Mouse (Mus musculus): ENCODE results near the gene Btf3. TPM values are rescaled to one million over a fixed set of nuclear protein-coding genes. Genes with fewer than 3 reads are reported as not detected.

The Btf3 gene
- 1,083 and 1,169 TPM in 2 replicates for polyA plus RNA-seq (2011; ENCODE audit: insufficient read depth, insufficient read length, low read depth, missing spikeins)

GRCm38 (mm10) chr13:98316480-98317245 is at the start of gene Btf3:
TSS of gene Btf3 (minus strand) at chr13:98317006.
- Histone ChIP-seq H3K4me3 (ENCODE audit: low read depth, low read length) (peak within 1 kb of the TSS; percentile 89), H3K9me3 (replicated peaks; ENCODE audit: control insufficient read depth, insufficient read depth, low read length, poor library complexity, severe bottlenecking) (no peaks in the 10 kb centered on the region), H3K27ac (ENCODE audit: insufficient read depth, low read length) (peak within 1 kb of the TSS; percentile 90), H3K36me3 (ENCODE audit: control insufficient read depth, insufficient read depth, low read length, poor library complexity, severe bottlenecking) (peaks cover 37% of the 10 kb centered on the region), H3K9ac (ENCODE audit: low read depth, poor library complexity, severe bottlenecking) (peak within 1 kb of the TSS; percentile 100), H3K27me3 (ENCODE audit: control insufficient read depth, insufficient read depth, low read length, poor library complexity, severe bottlenecking) (no peaks in the 10 kb centered on the region), H3K4me1 (ENCODE audit: control insufficient read depth, insufficient read depth, low read length) (no peaks in the 10 kb centered on the region)
- TF ChIP-seq EP300 (IDR thresholded peaks at IDR 0.05; ENCODE audit: insufficient read depth, low read depth, low read length) (no peak), CTCF (IDR thresholded peaks at IDR 0.05; ENCODE audit: low read depth, low read length) (no peak), POLR2A (IDR thresholded peaks at IDR 0.05; ENCODE audit: insufficient read depth, low read length) (no peak)

GRCm38 (mm10) chr13:98365766-98366421 is 49.1 kb upstream of the Btf3 start:
- H3K4me1 ChIP-seq (ENCODE audit: control insufficient read depth, insufficient read depth, low read length), result no peaks in the 10 kb centered on the region
- peaks cover 49% of the 10 kb centered on the region for H3K27me3 ChIP-seq (ENCODE audit: control insufficient read depth, insufficient read depth, low read length, poor library complexity, severe bottlenecking)
- H3K9me3 ChIP-seq (replicated peaks; ENCODE audit: control insufficient read depth, insufficient read depth, low read length, poor library complexity, severe bottlenecking), result no peaks in the 10 kb centered on the region
- peak overlapping the region; percentile 56 for H3K4me3 ChIP-seq (ENCODE audit: low read depth, low read length)
- no peaks in the 10 kb centered on the region for H3K36me3 ChIP-seq (ENCODE audit: control insufficient read depth, insufficient read depth, low read length, poor library complexity, severe bottlenecking)
- H3K9ac ChIP-seq (ENCODE audit: low read depth, poor library complexity, severe bottlenecking), result peak overlapping the region; percentile 59
- TF ChIP-seq EP300 (IDR thresholded peaks at IDR 0.05; ENCODE audit: insufficient read depth, low read depth, low read length) (no peak), CTCF (IDR thresholded peaks at IDR 0.05; ENCODE audit: low read depth, low read length) (no peak), POLR2A (IDR thresholded peaks at IDR 0.05; ENCODE audit: insufficient read depth, low read length) (no peak)
- H3K27ac ChIP-seq (ENCODE audit: insufficient read depth, low read length), result no peak overlapping the region

GRCm38 (mm10) chr13:98365081-98365480 is 48.3 kb upstream of the Btf3 start:
- no peaks in the 10 kb centered on the region for H3K36me3 ChIP-seq (ENCODE audit: control insufficient read depth, insufficient read depth, low read length, poor library complexity, severe bottlenecking)
- no peak overlapping the region for H3K9ac ChIP-seq (ENCODE audit: low read depth, poor library complexity, severe bottlenecking)
- no peak overlapping the region for H3K27ac ChIP-seq (ENCODE audit: insufficient read depth, low read length)
- no peaks in the 10 kb centered on the region for H3K4me1 ChIP-seq (ENCODE audit: control insufficient read depth, insufficient read depth, low read length)
- peaks cover 55% of the 10 kb centered on the region for H3K27me3 ChIP-seq (ENCODE audit: control insufficient read depth, insufficient read depth, low read length, poor library complexity, severe bottlenecking)
- no peak overlapping the region for H3K4me3 ChIP-seq (ENCODE audit: low read depth, low read length)
- H3K9me3 ChIP-seq (replicated peaks; ENCODE audit: control insufficient read depth, insufficient read depth, low read length, poor library complexity, severe bottlenecking), result no peaks in the 10 kb centered on the region
- TF ChIP-seq POLR2A (IDR thresholded peaks at IDR 0.05; ENCODE audit: insufficient read depth, low read length) (no peak), EP300 (IDR thresholded peaks at IDR 0.05; ENCODE audit: insufficient read depth, low read depth, low read length) (no peak), CTCF (IDR thresholded peaks at IDR 0.05; ENCODE audit: low read depth, low read length) (no peak)

- Histone ChIP-seq H3K36me3 (ENCODE audit: control insufficient read depth, insufficient read depth, low read length, poor library complexity, severe bottlenecking) (no peaks in the 10 kb centered on the region), H3K4me1 (ENCODE audit: control insufficient read depth, insufficient read depth, low read length) (no peaks in the 10 kb centered on the region), H3K27me3 (ENCODE audit: control insufficient read depth, insufficient read depth, low read length, poor library complexity, severe bottlenecking) (peaks cover 64% of the 10 kb centered on the region), H3K9me3 (replicated peaks; ENCODE audit: control insufficient read depth, insufficient read depth, low read length, poor library complexity, severe bottlenecking) (no peaks in the 10 kb centered on the region), H3K4me3 (ENCODE audit: low read depth, low read length) (no peak overlapping the region), H3K27ac (ENCODE audit: insufficient read depth, low read length) (no peak overlapping the region), H3K9ac (ENCODE audit: low read depth, poor library complexity, severe bottlenecking) (no peak overlapping the region)
- TF ChIP-seq POLR2A (IDR thresholded peaks at IDR 0.05; ENCODE audit: insufficient read depth, low read length), result no peak
- no peak for TF ChIP-seq CTCF (IDR thresholded peaks at IDR 0.05; ENCODE audit: low read depth, low read length)
- no peak for TF ChIP-seq EP300 (IDR thresholded peaks at IDR 0.05; ENCODE audit: insufficient read depth, low read depth, low read length)
These were observed 46.2 kb upstream of the Btf3 start for GRCm38 (mm10) chr13:98363046-98363445.

GRCm38 (mm10) chr13:98361161-98361560 is 44.4 kb upstream of the Btf3 start:
- no peak overlapping the region for H3K4me3 ChIP-seq (ENCODE audit: low read depth, low read length)
- H3K27ac ChIP-seq (ENCODE audit: insufficient read depth, low read length), result no peak overlapping the region
- no peak for TF ChIP-seq EP300 (IDR thresholded peaks at IDR 0.05; ENCODE audit: insufficient read depth, low read depth, low read length)
- no peak for TF ChIP-seq CTCF (IDR thresholded peaks at IDR 0.05; ENCODE audit: low read depth, low read length)
- TF ChIP-seq POLR2A (IDR thresholded peaks at IDR 0.05; ENCODE audit: insufficient read depth, low read length), result no peak
- H3K9ac ChIP-seq (ENCODE audit: low read depth, poor library complexity, severe bottlenecking), result no peak overlapping the region
- H3K9me3 ChIP-seq (replicated peaks; ENCODE audit: control insufficient read depth, insufficient read depth, low read length, poor library complexity, severe bottlenecking), result no peaks in the 10 kb centered on the region
- peaks cover 62% of the 10 kb centered on the region for H3K27me3 ChIP-seq (ENCODE audit: control insufficient read depth, insufficient read depth, low read length, poor library complexity, severe bottlenecking)
- no peaks in the 10 kb centered on the region for H3K4me1 ChIP-seq (ENCODE audit: control insufficient read depth, insufficient read depth, low read length)
- no peaks in the 10 kb centered on the region for H3K36me3 ChIP-seq (ENCODE audit: control insufficient read depth, insufficient read depth, low read length, poor library complexity, severe bottlenecking)

- H3K9me3 ChIP-seq (replicated peaks; ENCODE audit: control insufficient read depth, insufficient read depth, low read length, poor library complexity, severe bottlenecking), result no peaks in the 10 kb centered on the region
- H3K27ac ChIP-seq (ENCODE audit: insufficient read depth, low read length), result no peak overlapping the region
- H3K9ac ChIP-seq (ENCODE audit: low read depth, poor library complexity, severe bottlenecking), result no peak overlapping the region
- H3K36me3 ChIP-seq (ENCODE audit: control insufficient read depth, insufficient read depth, low read length, poor library complexity, severe bottlenecking), result no peaks in the 10 kb centered on the region
- H3K27me3 ChIP-seq (ENCODE audit: control insufficient read depth, insufficient read depth, low read length, poor library complexity, severe bottlenecking), result peaks cover 63% of the 10 kb centered on the region
- TF ChIP-seq CTCF (IDR thresholded peaks at IDR 0.05; ENCODE audit: low read depth, low read length), result no peak
- no peak for TF ChIP-seq POLR2A (IDR thresholded peaks at IDR 0.05; ENCODE audit: insufficient read depth, low read length)
- no peak for TF ChIP-seq EP300 (IDR thresholded peaks at IDR 0.05; ENCODE audit: insufficient read depth, low read depth, low read length)
- no peak overlapping the region for H3K4me3 ChIP-seq (ENCODE audit: low read depth, low read length)
- no peaks in the 10 kb centered on the region for H3K4me1 ChIP-seq (ENCODE audit: control insufficient read depth, insufficient read depth, low read length)
These were observed 43.6 kb upstream of the Btf3 start for GRCm38 (mm10) chr13:98360391-98360790.

Measured in ES-Bruce4 (cell line).